Mouse (Mus musculus): ENCODE results near the gene Asb8. TPM values are rescaled to one million over a fixed set of nuclear protein-coding genes. Genes with fewer than 3 reads are reported as not detected.

The Asb8 gene
- polyA plus RNA-seq, 2 experiments from 2014 or later = 33.5 to 40.1 TPM

GRCm38 (mm10) chr15:98155272-98155671 is 10.2 kb downstream of the Asb8 start:
- ATAC-seq = no peak

GRCm38 (mm10) chr15:98154631-98155030 is 10.8 kb downstream of the Asb8 start:
- no peak for ATAC-seq

GRCm38 (mm10) chr15:98154146-98154545 is 11.3 kb downstream of the Asb8 start:
- ATAC-seq = no peak

- peak; percentile 84 for ATAC-seq
These were observed 11.8 kb downstream of the Asb8 start for GRCm38 (mm10) chr15:98153625-98154024.

GRCm38 (mm10) chr15:98152916-98153315 is 12.5 kb downstream of the Asb8 start:
- no peak for ATAC-seq

GRCm38 (mm10) chr15:98149166-98149602 is 16.2 kb downstream of the Asb8 start:
- ATAC-seq = no peak

GRCm38 (mm10) chr15:98148356-98148755 is 17.1 kb downstream of the Asb8 start:
- no peak for ATAC-seq

- peak; percentile 96 for ATAC-seq
These were observed 19.8 kb downstream of the Asb8 start for GRCm38 (mm10) chr15:98145559-98146181.

- ATAC-seq = peak; percentile 46
These were observed 20.4 kb downstream of the Asb8 start for GRCm38 (mm10) chr15:98144861-98145507.

- no peak for ATAC-seq
These were observed 22.9 kb downstream of the Asb8 start for GRCm38 (mm10) chr15:98142515-98142914.

- no peak for ATAC-seq
These were observed 24.6 kb downstream of the Asb8 start for GRCm38 (mm10) chr15:98140809-98141208.

GRCm38 (mm10) chr15:98139763-98140162 is 25.7 kb downstream of the Asb8 start:
- no peak for ATAC-seq

GRCm38 (mm10) chr15:98136871-98137270 is 28.6 kb downstream of the Asb8 start:
- no peak for ATAC-seq

GRCm38 (mm10) chr15:98135671-98136070 is 29.8 kb downstream of the Asb8 start:
- ATAC-seq = no peak

- no peak for ATAC-seq
These were observed 30.8 kb downstream of the Asb8 start for GRCm38 (mm10) chr15:98134666-98135065.

GRCm38 (mm10) chr15:98134034-98134433 is 31.4 kb downstream of the Asb8 start:
- no peak for ATAC-seq

- no peak for ATAC-seq
These were observed 32.0 kb downstream of the Asb8 start for GRCm38 (mm10) chr15:98133471-98133870.

- no peak for ATAC-seq
These were observed 33.3 kb downstream of the Asb8 start for GRCm38 (mm10) chr15:98131942-98132655.

- no peak for ATAC-seq
These were observed 34.0 kb downstream of the Asb8 start for GRCm38 (mm10) chr15:98131451-98131850.

GRCm38 (mm10) chr15:98131001-98131400 is 34.4 kb downstream of the Asb8 start:
- no peak for ATAC-seq

- no peak for ATAC-seq
These were observed 44.6 kb downstream of the Asb8 start for GRCm38 (mm10) chr15:98120831-98121230.

- no peak for ATAC-seq
These were observed 46.1 kb downstream of the Asb8 start for GRCm38 (mm10) chr15:98119363-98119762.

GRCm38 (mm10) chr15:98116287-98116686 is 49.1 kb downstream of the Asb8 start:
- ATAC-seq = no peak

GRCm38 (mm10) chr15:98115779-98116163 is 49.7 kb downstream of the Asb8 start:
- ATAC-seq = no peak

All from CD4-positive, CD25-positive, alpha-beta regulatory T cell, adult 4 months (primary cell).